ENCODE assay signal across 12 mouse cellular contexts in genomic region chr4:41495850-41496249, GRCm38 (mm10). TPM values are rescaled to one million over a fixed set of nuclear protein-coding genes. Genes with fewer than 3 reads are reported as not detected.
A peak's percentile ranks its signal among the peaks of the same experiment; 100 is the strongest.
DNase-seq lines count a peak whose midpoint lies in the region; ATAC-seq and TF ChIP-seq lines count a peak whose summit lies in the region.
"Had no signal": no experiment of that assay in that cellular context is flagged by ENCODE, and none has a peak within 500 bp of the region (broad histone marks: within the 10 kb centered on the region; RNA-seq: fewer than 3 reads in every experiment).

No protein-coding gene starts in this region.

- TF ChIP-seq CTCF in heart, postnatal 0 days (IDR thresholded peaks at IDR 0.05; ENCODE audit: low read depth) = no peak

- H3K4me2 ChIP-seq in heart, postnatal 0 days (ENCODE audit: low read depth, low read length) = no peak overlapping the region
- H3K4me2 ChIP-seq: kidney, embryonic 15.5 days; midbrain, embryonic 12.5 days had no signal

- H3K4me1 ChIP-seq in heart, postnatal 0 days (ENCODE audit: control insufficient read depth, insufficient read depth) = peaks cover 7% of the 10 kb centered on the region; the same call in 1 of the 2 replicates
- peaks cover 23% of the 10 kb centered on the region for H3K4me1 ChIP-seq in heart, embryonic 10.5 days

- H3K9me3 ChIP-seq in heart, postnatal 0 days (replicated peaks; ENCODE audit: control insufficient read depth, low read length) = no peaks in the 10 kb centered on the region
- H3K9me3 ChIP-seq in heart, embryonic 10.5 days = no peaks in the 10 kb centered on the region
- H3K9me3 ChIP-seq: kidney, embryonic 15.5 days; midbrain, embryonic 12.5 days had no signal

- no peaks in the 10 kb centered on the region for H3K36me3 ChIP-seq in heart, postnatal 0 days (replicated peaks; ENCODE audit: control insufficient read depth, insufficient read depth, low read length)
- H3K36me3 ChIP-seq in heart, embryonic 10.5 days = no peaks in the 10 kb centered on the region
- H3K36me3 ChIP-seq: kidney, embryonic 15.5 days had no signal

- peak; percentile 43 for ATAC-seq in heart, postnatal 0 days (ENCODE audit: insufficient read depth, low read depth)
- ATAC-seq in megakaryocyte, adult 5-6 weeks (ENCODE audit: poor library complexity, severe bottlenecking) = no peak

- 61% methylated on average over 11 of the region's 11 CpGs for WGBS in heart, postnatal 0 days
- 81% methylated on average over 11 of the region's 11 CpGs for WGBS in heart, embryonic 10.5 days

- no peak overlapping the region for H3K4me3 ChIP-seq in heart, postnatal 0 days (ENCODE audit: low read depth, low read length)
- no peak overlapping the region for H3K4me3 ChIP-seq in heart, embryonic 10.5 days
- H3K4me3 ChIP-seq: kidney, embryonic 15.5 days; midbrain, embryonic 12.5 days had no signal

- H3K9ac ChIP-seq in heart, postnatal 0 days (replicated peaks; ENCODE audit: low read depth, low read length) = no peak overlapping the region
- H3K9ac ChIP-seq: kidney, embryonic 15.5 days; midbrain, embryonic 12.5 days had no signal

- H3K27ac ChIP-seq in heart, postnatal 0 days (ENCODE audit: low read depth) = no peak overlapping the region
- H3K27ac ChIP-seq in heart, embryonic 10.5 days = no peak overlapping the region
- H3K27ac ChIP-seq: kidney, embryonic 15.5 days; midbrain, embryonic 12.5 days had no signal

- H3K27me3 ChIP-seq in heart, postnatal 0 days (ENCODE audit: control insufficient read depth, insufficient read depth, low read length) = peaks cover 46% of the 10 kb centered on the region
- peaks cover 77% of the 10 kb centered on the region for H3K27me3 ChIP-seq in heart, embryonic 10.5 days (ENCODE audit: insufficient read depth, poor library complexity, severe bottlenecking)

- no peak for TF ChIP-seq EP300 in heart, postnatal 0 days (IDR thresholded peaks at IDR 0.05; ENCODE audit: low read depth)

- DNase-seq in cerebellum, adult 9-11 months = peak; percentile 36
- no peak for DNase-seq in cerebellum, adult 9-10 months
- DNase-seq in heart, postnatal 0 days (ENCODE audit: low spot score) = peak; percentile 36
- no peak for DNase-seq in heart, embryonic 10.5 days (ENCODE audit: low spot score)
- peak; percentile 82 to 91 for DNase-seq in right cerebral cortex, postnatal 10 days (ENCODE audit: low spot score in 2 of 2)
- no peak for DNase-seq in right cerebral cortex, adult 2 months (ENCODE audit: low spot score in 2 of 2)
- DNase-seq in right cerebral cortex, postnatal 4 days = peak; percentile 53
- DNase-seq: adrenal gland, postnatal 25 days had no signal

RNA-seq across cellular contexts. Expression of gene AI464131, which starts 7.0 kb away (rescaled TPM):
- 6.3 and 9.3 TPM in 2 replicates for total RNA-seq in heart, postnatal 0 days (2014; rRNA removed; ENCODE audit: low replicate concordance)
- 2.5 and 2.9 TPM in 2 replicates for polyA plus RNA-seq in heart, postnatal 0 days (2015; fragmentation: Nextera tagmentation; extraction: Ambion mirVana)
- polyA plus RNA-seq in heart, embryonic 10.5 days (2016; fragmentation: Nextera tagmentation; extraction: Ambion mirVana) = 2.9 and 3.2 TPM in 2 replicates
- total RNA-seq in megakaryocyte, adult 5-6 weeks (2015) = 0.04 TPM in 1 of 2 replicates, not detected in the other
- 0.07 TPM in 1 of 2 replicates, not detected in the other for total RNA-seq in megakaryocyte, adult 5-6 weeks (2017)

RNA-seq across cellular contexts. Expression of gene 1110017D15Rik, which starts 21.3 kb away (rescaled TPM):
- total RNA-seq in heart, postnatal 0 days (2014; rRNA removed; ENCODE audit: low replicate concordance) = not detected in 2 replicates
- 0.18 and 1.0 TPM in 2 replicates for polyA plus RNA-seq in heart, postnatal 0 days (2015; fragmentation: Nextera tagmentation; extraction: Ambion mirVana)
- polyA plus RNA-seq in heart, embryonic 10.5 days (2016; fragmentation: Nextera tagmentation; extraction: Ambion mirVana) = 1.0 TPM in 1 of 2 replicates, not detected in the other
- total RNA-seq in megakaryocyte, adult 5-6 weeks (2015) = not detected in 2 replicates
- total RNA-seq in megakaryocyte, adult 5-6 weeks (2017) = not detected in 2 replicates
- total RNA-seq: common myeloid progenitor, adult 5-6 weeks had no signal
- polyA plus RNA-seq: kidney, embryonic 15.5 days had no signal

RNA-seq across cellular contexts. Expression of gene Nudt2, which starts 30.9 kb away (rescaled TPM):
- 10.5 and 37.6 TPM in 2 replicates for total RNA-seq in heart, postnatal 0 days (2014; rRNA removed; ENCODE audit: low replicate concordance)
- polyA plus RNA-seq in heart, postnatal 0 days (2015; fragmentation: Nextera tagmentation; extraction: Ambion mirVana) = 42.0 and 45.9 TPM in 2 replicates
- polyA plus RNA-seq in heart, embryonic 10.5 days (2016; fragmentation: Nextera tagmentation; extraction: Ambion mirVana) = 48.1 and 56.6 TPM in 2 replicates
- total RNA-seq in megakaryocyte, adult 5-6 weeks (2015) = 13.8 and 24.0 TPM in 2 replicates
- 19.6 and 20.9 TPM in 2 replicates for total RNA-seq in megakaryocyte, adult 5-6 weeks (2017)

RNA-seq across cellular contexts. Expression of gene Kif24, which starts 31.2 kb away (rescaled TPM):
- 2.9 and 3.4 TPM in 2 replicates for total RNA-seq in heart, postnatal 0 days (2014; rRNA removed; ENCODE audit: low replicate concordance)
- 1.1 and 1.4 TPM in 2 replicates for polyA plus RNA-seq in heart, postnatal 0 days (2015; fragmentation: Nextera tagmentation; extraction: Ambion mirVana)
- polyA plus RNA-seq in heart, embryonic 10.5 days (2016; fragmentation: Nextera tagmentation; extraction: Ambion mirVana) = 6.9 and 9.1 TPM in 2 replicates
- total RNA-seq in megakaryocyte, adult 5-6 weeks (2015) = 10.7 and 16.0 TPM in 2 replicates
- total RNA-seq in megakaryocyte, adult 5-6 weeks (2017) = 7.0 and 9.7 TPM in 2 replicates

Comparison
In these comparisons a context has a peak if more than half of its experiments do, and no peak if none do; other contexts are left out.
1. DNase-seq: peak in cerebellum, adult 9-11 months (single experiment), heart, postnatal 0 days (single experiment), right cerebral cortex, postnatal 10 days (2 of 2) and right cerebral cortex, postnatal 4 days (single experiment); none in cerebellum, adult 9-10 months (single experiment), heart, embryonic 10.5 days (single experiment) and right cerebral cortex, adult 2 months (0 of 2).